Mouse (Mus musculus) heart, embryonic 14.5 days (tissue): Measurements from ENCODE around the gene Arhgef3. TPM values are rescaled to one million over a fixed set of nuclear protein-coding genes. Genes with fewer than 3 reads are reported as not detected.

Experiments
- ATAC-seq: fragments of 200-750 bp; cut with Nextera tagmentation; 2 replicates; pipeline ENCODE4 v1.8.0; 2017; ENCODE audit warnings: low read depth, moderate TSS enrichment; ENCODE audit not compliant: insufficient number of reproducible peaks, insufficient read depth, low FRiP score
- H3K27ac ChIP-seq, 2 experiments: fragments of 200-500 bp in 1 of 2; fragments of 300-500 bp in 1 of 2; sonication (generic) in 1 of 2; replicated peaks in 1 of 2; 2 replicates each; pipeline ENCODE4 v1.5.1; 2012 to 2014; ENCODE audit warnings: low read depth in 2 of 2, low read length in 2 of 2, control low read depth in 1 of 2, mild to moderate bottlenecking in 1 of 2, mixed read lengths in 1 of 2; ENCODE audit not compliant: control insufficient read depth in 1 of 2, insufficient read depth in 1 of 2
- H3K27me3 ChIP-seq: fragments of 300-500 bp; sonication (generic); 2 replicates; pipeline ENCODE4 v1.6.1; 2014; ENCODE audit warnings: mild to moderate bottlenecking, low read length, control low read depth; ENCODE audit not compliant: control insufficient read depth, insufficient read depth
- H3K36me3 ChIP-seq: fragments of 300-500 bp; sonication (generic); 2 replicates; pipeline ENCODE4 v1.6.1; 2014; ENCODE audit warnings: mild to moderate bottlenecking, control low read depth, low read length, mixed read lengths; ENCODE audit not compliant: control insufficient read depth, insufficient read depth
- H3K4me1 ChIP-seq, 2 experiments: fragments of 200-500 bp in 1 of 2; fragments of 300-500 bp in 1 of 2; sonication (generic) in 1 of 2; 2 replicates each; pipeline ENCODE4 v1.6.1; 2012 to 2014; ENCODE audit warnings: low read length in 2 of 2, control low read depth in 1 of 2, mixed read lengths in 1 of 2; ENCODE audit not compliant: control insufficient read depth in 2 of 2, insufficient read depth in 2 of 2
- H3K4me2 ChIP-seq: fragments of 300-500 bp; sonication (generic); 2 replicates; pipeline ENCODE4 v1.6.1; 2014; ENCODE audit warnings: mild to moderate bottlenecking, low read length
- H3K4me3 ChIP-seq, 2 experiments: fragments of 200-500 bp in 1 of 2; fragments of 300-500 bp in 1 of 2; sonication (generic) in 1 of 2; 2 replicates each; pipeline ENCODE4 v1.5.1; 2012 to 2014; ENCODE audit warnings: low read length in 2 of 2, mild to moderate bottlenecking in 2 of 2, control low read depth in 1 of 2, low read depth in 1 of 2, moderate library complexity in 1 of 2; ENCODE audit not compliant: control insufficient read depth in 1 of 2, insufficient read depth in 1 of 2
- H3K9ac ChIP-seq: fragments of 300-500 bp; sonication (generic); 2 replicates; pipeline ENCODE4 v1.6.1; 2014; ENCODE audit warnings: mild to moderate bottlenecking, low read length
- H3K9me3 ChIP-seq: fragments of 300-500 bp; sonication (generic); 2 replicates; pipeline ENCODE4 v1.6.1; 2016; ENCODE audit warnings: low read length, control low read depth; ENCODE audit not compliant: control insufficient read depth
- WGBS: fragments of 180-500 bp; shearing (Covaris S2); extraction: QIAGEN DNeasy Blood & Tissue Kit; methylation state at CpG from one replicate; pipeline ENCODE4 v1.1.7; 2014; 5-methylcytosine and 5-hydroxymethylcytosine counted together
- polyA plus RNA-seq: library from polyadenylated mRNA; unstranded; fragments of >200 nt; fragmentation: Nextera tagmentation; extraction: Ambion mirVana; gene quantifications from 2 replicates; pipeline ENCODE4 v1.2.1, GENCODE M21; 2014

The Arhgef3 gene
- polyA plus RNA-seq, 1 experiment from 2014 or later: 15.4 TPM

DNA sequence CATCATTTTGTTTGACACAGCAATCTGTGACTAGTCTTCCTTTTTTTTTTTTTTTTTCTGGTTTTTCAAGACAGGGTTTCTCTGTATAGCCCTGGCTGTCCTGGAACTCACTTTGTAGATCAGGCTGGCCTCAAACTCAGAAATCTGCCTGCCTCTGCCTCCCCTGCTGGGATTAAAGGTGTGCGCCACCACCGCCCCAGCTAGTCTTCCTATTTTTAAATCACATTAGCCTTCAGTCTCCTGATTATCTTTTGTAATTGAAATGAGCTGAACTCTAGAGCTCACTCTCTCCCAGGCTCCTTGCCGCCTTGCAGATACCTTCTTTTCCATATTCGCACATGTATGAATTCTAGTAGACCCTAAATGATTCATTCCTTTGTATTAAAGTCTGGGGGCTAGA lies 234.0 kb downstream of the Arhgef3 start:
- Histone ChIP-seq H3K36me3 (no peaks in the 10 kb centered on the region), H3K4me1 (peaks cover 27 to 64% of the 10 kb centered on the region in 2 experiments), H3K4me2 (no peak overlapping the region), H3K4me3 (no peak overlapping the region), H3K9ac (no peak overlapping the region; the same call in 1 of the 2 replicates), H3K9me3 (no peaks in the 10 kb centered on the region), H3K27ac (peak overlapping the region; percentile 49 to 91; a peak in 3 of 4 replicates), H3K27me3 (no peaks in the 10 kb centered on the region)
- WGBS: 70% methylated on average over 4 of the region's 4 CpGs
- ATAC-seq: no peak

- 30% methylated on average over 3 of the region's 3 CpGs for WGBS
- Histone ChIP-seq H3K27ac (peak overlapping the region; percentile 81 to 91), H3K9me3 (no peaks in the 10 kb centered on the region), H3K9ac (no peak overlapping the region), H3K4me1 (peaks cover 27 to 64% of the 10 kb centered on the region in 2 experiments), H3K4me3 (no peak overlapping the region), H3K27me3 (no peaks in the 10 kb centered on the region), H3K36me3 (no peaks in the 10 kb centered on the region), H3K4me2 (no peak overlapping the region)
- peak; percentile 45; the same call in 1 of the 2 replicates for ATAC-seq
Measured at GRCm38 (mm10) chr14:27349120-27349519, 234.4 kb downstream of the Arhgef3 start.

GRCm38 (mm10) chr14:27349828-27350729 lies 235.4 kb downstream of the Arhgef3 start:
- Histone ChIP-seq H3K9ac (peak overlapping the region; percentile 38; the same call in 1 of the 2 replicates), H3K4me1 (peaks cover 26 to 65% of the 10 kb centered on the region in 2 experiments), H3K36me3 (no peaks in the 10 kb centered on the region), H3K9me3 (no peaks in the 10 kb centered on the region), H3K4me3 (no peak overlapping the region), H3K27me3 (no peaks in the 10 kb centered on the region), H3K27ac (peak overlapping the region; percentile 81 to 91), H3K4me2 (peak overlapping the region; percentile 4; the same call in 1 of the 2 replicates)
- ATAC-seq: peak; percentile 64; the same call in 1 of the 2 replicates
- WGBS: 36% methylated on average over 17 of the region's 17 CpGs

GRCm38 (mm10) chr14:27351051-27351475 lies 236.4 kb downstream of the Arhgef3 start:
- Histone ChIP-seq H3K4me2 (no peak overlapping the region), H3K9ac (no peak overlapping the region), H3K36me3 (no peaks in the 10 kb centered on the region), H3K4me1 (peaks cover 25 to 61% of the 10 kb centered on the region in 2 experiments), H3K4me3 (no peak overlapping the region), H3K9me3 (no peaks in the 10 kb centered on the region), H3K27me3 (no peaks in the 10 kb centered on the region), H3K27ac (peak overlapping the region; percentile 81 to 91)
- no peak for ATAC-seq
- WGBS: 38% methylated on average over 5 of the region's 5 CpGs

DNA sequence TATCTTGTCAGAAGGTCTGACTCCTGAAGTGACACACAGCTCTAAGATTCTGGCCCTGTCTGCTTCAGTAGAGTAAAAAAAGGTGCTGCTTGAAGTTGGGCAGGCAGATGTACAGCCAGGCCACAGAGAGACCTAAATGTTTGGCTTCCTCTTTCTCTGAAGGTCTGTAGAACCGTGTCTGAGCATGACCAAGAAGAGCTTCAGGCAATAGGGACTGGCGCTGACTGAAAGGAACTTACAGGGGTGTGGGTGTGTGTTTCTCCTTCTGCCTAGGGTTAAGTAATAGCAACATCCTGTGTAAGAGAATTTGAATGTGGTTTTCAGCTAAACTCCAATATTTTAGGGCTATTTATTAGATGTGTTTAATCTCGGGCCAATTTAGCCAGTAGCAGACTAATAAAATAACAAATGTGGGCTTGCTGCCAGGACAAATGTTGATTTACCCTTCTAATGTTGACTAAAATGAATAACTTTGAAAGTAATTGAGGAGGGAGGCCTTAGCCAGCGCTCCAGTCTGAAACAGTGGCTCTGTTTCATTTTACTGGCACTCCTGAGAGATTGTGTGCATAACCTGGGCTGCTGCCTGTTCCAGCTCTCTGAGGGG lies 236.9 kb downstream of the Arhgef3 start:
- Histone ChIP-seq H3K9ac (no peak overlapping the region), H3K27me3 (no peaks in the 10 kb centered on the region), H3K4me3 (no peak overlapping the region), H3K4me1 (peaks cover 25 to 61% of the 10 kb centered on the region in 2 experiments), H3K36me3 (no peaks in the 10 kb centered on the region), H3K9me3 (no peaks in the 10 kb centered on the region), H3K4me2 (no peak overlapping the region), H3K27ac (peak overlapping the region; percentile 81 to 91)
- no peak for ATAC-seq
- WGBS: 35% methylated on average over 4 of the region's 4 CpGs

DNA sequence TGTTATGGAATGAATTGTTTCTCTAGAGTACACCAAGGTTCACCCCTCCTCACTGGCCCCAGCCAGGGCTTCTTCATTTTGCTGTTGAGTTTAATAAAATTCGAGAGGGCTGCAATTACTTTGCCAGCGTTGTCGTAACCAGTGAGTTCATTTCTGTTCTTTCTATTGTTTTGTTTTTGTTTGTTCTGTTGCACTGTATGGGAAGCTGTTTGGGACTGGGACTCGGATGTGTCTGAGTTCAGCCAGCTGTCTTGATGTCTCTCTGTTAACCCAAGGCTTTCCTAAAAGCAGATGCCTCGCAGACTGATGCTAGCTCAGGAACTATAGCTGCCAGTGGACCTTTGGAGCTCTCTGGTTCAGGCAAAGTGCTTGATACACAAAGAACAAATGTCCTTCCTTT lies 237.8 kb downstream of the Arhgef3 start:
- H3K27ac ChIP-seq: peak overlapping the region in 1 of 2 experiments; percentile 91; a peak in 1 of 4 replicates
- peaks cover 25 to 55% of the 10 kb centered on the region in 2 experiments for H3K4me1 ChIP-seq
- no peaks in the 10 kb centered on the region for H3K36me3 ChIP-seq
- H3K27me3 ChIP-seq: no peaks in the 10 kb centered on the region
- WGBS: 87% methylated on average over 5 of the region's 5 CpGs
- H3K9ac ChIP-seq: no peak overlapping the region
- no peak for ATAC-seq
- no peaks in the 10 kb centered on the region for H3K9me3 ChIP-seq
- no peak overlapping the region for H3K4me3 ChIP-seq
- no peak overlapping the region for H3K4me2 ChIP-seq

GRCm38 (mm10) chr14:27355151-27355550 lies 240.5 kb downstream of the Arhgef3 start:
- Histone ChIP-seq H3K27me3 (no peaks in the 10 kb centered on the region), H3K36me3 (no peaks in the 10 kb centered on the region), H3K9ac (no peak overlapping the region), H3K9me3 (no peaks in the 10 kb centered on the region), H3K4me3 (no peak overlapping the region), H3K27ac (no peak overlapping the region), H3K4me2 (no peak overlapping the region), H3K4me1 (peaks cover 16 to 34% of the 10 kb centered on the region in 2 experiments)
- no peak for ATAC-seq
- 83% methylated on average over 6 of the region's 6 CpGs for WGBS
